Mouse (Mus musculus) CH12F3 (cell line): ENCODE measurements around the gene Tmem44.

Experiments
- in situ Hi-C: fragments of 300-500 bp; cut with MboI; formaldehyde crosslinking; loops from 2 replicates; pipeline ENCODE4 v1.14.3; 2020; ENCODE audit warnings: low sequenced_read_pairs

Gene Tmem44

GRCm38 (mm10) chr16:30520361-30520823 lies 30.2 kb downstream of the Tmem44 start:
- in situ Hi-C loops, result no loop called here

- in situ Hi-C loops, result loop anchor here (10.0 kb wide), 1 partner anchor 254 kb away; the partner anchor contains the start of gene Cpn2
Observed at GRCm38 (mm10) chr16:30518635-30519034, 32.0 kb downstream of the Tmem44 start.

- in situ Hi-C loops, result loop anchor here (10.0 kb wide), 1 partner anchor 253 kb away; the partner anchor contains the start of gene Cpn2
Observed at GRCm38 (mm10) chr16:30517666-30518283, 32.9 kb downstream of the Tmem44 start.

- in situ Hi-C loops, result loop anchor here (10.0 kb wide), 1 partner anchor 252 kb away; the partner anchor contains the start of gene Cpn2
Observed at GRCm38 (mm10) chr16:30516993-30517392, 33.6 kb downstream of the Tmem44 start.

- in situ Hi-C loops, result loop anchor here (10.0 kb wide), 1 partner anchor 251 kb away; the partner anchor contains the start of gene Cpn2
Observed at GRCm38 (mm10) chr16:30515418-30515817, 35.2 kb downstream of the Tmem44 start.

GRCm38 (mm10) chr16:30513050-30514024 lies 37.3 kb downstream of the Tmem44 start:
- in situ Hi-C loops, result loop anchor here (5.0 to 10.0 kb wide), 2 partner anchors 136 to 249 kb away; partner anchors contain the start of gene Cpn2

GRCm38 (mm10) chr16:30512375-30513049 lies 38.1 kb downstream of the Tmem44 start:
- in situ Hi-C loops, result loop anchor here (5.0 to 10.0 kb wide), 2 partner anchors 135 to 248 kb away; partner anchors contain the start of gene Cpn2

- in situ Hi-C loops, result loop anchor here (5.0 to 10.0 kb wide), 2 partner anchors 134 to 247 kb away; partner anchors contain the start of gene Cpn2
Observed at GRCm38 (mm10) chr16:30511563-30512340, 38.9 kb downstream of the Tmem44 start.

- in situ Hi-C loops, result loop anchor here (5.0 to 10.0 kb wide), 2 partner anchors 133 to 246 kb away; partner anchors contain the start of gene Cpn2
Observed at GRCm38 (mm10) chr16:30510504-30511451, 39.9 kb downstream of the Tmem44 start.

GRCm38 (mm10) chr16:30510091-30510490 lies 40.6 kb downstream of the Tmem44 start:
- in situ Hi-C loops, result loop anchor here (5.0 to 10.0 kb wide), 2 partner anchors 133 to 245 kb away; partner anchors contain the start of gene Cpn2

- in situ Hi-C loops, result no loop called here
Observed at GRCm38 (mm10) chr16:30509340-30509739, 41.3 kb downstream of the Tmem44 start.

GRCm38 (mm10) chr16:30508738-30509137 lies 41.9 kb downstream of the Tmem44 start:
- in situ Hi-C loops, result no loop called here

- in situ Hi-C loops, result no loop called here
Observed at GRCm38 (mm10) chr16:30507120-30507519, 43.5 kb downstream of the Tmem44 start.

GRCm38 (mm10) chr16:30505311-30506031 lies 45.2 kb downstream of the Tmem44 start:
- in situ Hi-C loops, result no loop called here

- in situ Hi-C loops, result no loop called here
Observed at GRCm38 (mm10) chr16:30504856-30505255, 45.8 kb downstream of the Tmem44 start.

- in situ Hi-C loops, result no loop called here
Observed at GRCm38 (mm10) chr16:30503958-30504357, 46.7 kb downstream of the Tmem44 start.

GRCm38 (mm10) chr16:30502221-30502891 lies 48.3 kb downstream of the Tmem44 start:
- in situ Hi-C loops, result no loop called here
